Mouse (Mus musculus): ENCODE measurements around the gene Vav3. TPM values are rescaled to one million over a fixed set of nuclear protein-coding genes. Genes with fewer than 3 reads are reported as not detected.

Vav3 gene
- polyA plus RNA-seq, 1 experiment from 2014 or later: 4.4 TPM

GRCm38 (mm10) chr3:109371576-109371975 lies 31.1 kb downstream of the Vav3 start:
- Histone ChIP-seq H3K4me1 (ENCODE audit: insufficient read depth) (no peaks in the 10 kb centered on the region; the same call in 1 of the 2 replicates), H3K4me2 (ENCODE audit: low read depth, low read length) (no peak overlapping the region), H3K27ac (ENCODE audit: low read depth) (no peak overlapping the region), H3K9ac (replicated peaks) (no peak overlapping the region), H3K36me3 (replicated peaks; ENCODE audit: insufficient read depth, low read length) (no peaks in the 10 kb centered on the region), H3K4me3 (ENCODE audit: low read depth, low read length) (no peak overlapping the region), H3K9me3 (ENCODE audit: low read length) (no peaks in the 10 kb centered on the region), H3K27me3 (ENCODE audit: insufficient read depth, low read length) (no peaks in the 10 kb centered on the region)
- no peak for ATAC-seq
- WGBS (ENCODE audit: insufficient replicate concordance): no CpG with 5 or more reads among the region's 1 CpGs
- no peak for DNase-seq
- TF ChIP-seq CTCF (IDR thresholded peaks at IDR 0.05; ENCODE audit: low read depth) (no peak), EP300 (IDR thresholded peaks at IDR 0.05; ENCODE audit: low read depth) (no peak)

DNA sequence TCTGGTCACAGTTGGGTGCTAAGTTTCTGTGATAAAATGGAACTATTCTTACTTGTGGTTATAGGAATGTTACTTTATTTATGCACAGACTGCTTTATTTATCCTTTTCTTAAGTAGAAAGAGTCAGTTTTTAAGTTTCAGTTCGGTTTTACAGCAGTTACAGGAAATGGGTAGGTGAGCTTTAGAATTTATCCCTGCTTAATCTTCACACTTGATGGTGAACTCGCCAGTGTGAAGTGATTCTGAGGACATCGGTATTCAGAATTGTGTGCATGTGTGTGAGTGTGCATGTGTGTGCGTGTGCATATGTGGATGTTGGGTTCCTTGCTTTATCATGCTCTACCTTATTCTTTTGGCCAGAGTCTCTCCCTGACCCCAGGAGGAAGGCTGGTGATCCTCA lies 32.2 kb downstream of the Vav3 start:
- H3K9me3 ChIP-seq (ENCODE audit: low read length): no peaks in the 10 kb centered on the region
- no peak overlapping the region for H3K4me2 ChIP-seq (ENCODE audit: low read depth, low read length)
- TF ChIP-seq CTCF (IDR thresholded peaks at IDR 0.05; ENCODE audit: low read depth) (no peak), EP300 (IDR thresholded peaks at IDR 0.05; ENCODE audit: low read depth) (no peak)
- WGBS (ENCODE audit: insufficient replicate concordance): 63% methylated on average over 4 of the region's 4 CpGs
- no peaks in the 10 kb centered on the region for H3K4me1 ChIP-seq (ENCODE audit: insufficient read depth)
- no peaks in the 10 kb centered on the region for H3K27me3 ChIP-seq (ENCODE audit: insufficient read depth, low read length)
- no peak overlapping the region for H3K4me3 ChIP-seq (ENCODE audit: low read depth, low read length)
- H3K36me3 ChIP-seq (replicated peaks; ENCODE audit: insufficient read depth, low read length): no peaks in the 10 kb centered on the region
- ATAC-seq (no peak), DNase-seq (no peak)
- H3K27ac ChIP-seq (ENCODE audit: low read depth): no peak overlapping the region
- H3K9ac ChIP-seq (replicated peaks): no peak overlapping the region

DNA sequence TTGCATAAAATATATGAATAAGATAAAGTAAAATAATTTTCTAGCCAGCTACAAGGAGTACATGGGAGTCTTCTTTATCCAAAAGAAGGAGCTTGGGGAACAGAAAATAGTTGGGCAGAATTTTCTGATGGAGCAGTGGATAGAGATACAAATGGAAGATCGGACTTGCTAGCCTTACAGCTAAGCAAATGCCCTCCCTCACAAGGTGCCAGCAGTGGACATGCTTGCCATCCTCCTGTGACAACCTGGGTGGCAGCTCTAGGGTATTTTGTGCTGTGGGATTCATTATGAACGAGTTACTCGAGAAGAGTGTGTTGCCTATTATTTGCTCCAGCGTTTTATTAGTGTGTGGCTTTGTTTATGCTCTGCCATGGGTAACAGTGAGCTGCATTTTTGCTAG lies 37.8 kb downstream of the Vav3 start:
- TF ChIP-seq CTCF (IDR thresholded peaks at IDR 0.05; ENCODE audit: low read depth) (no peak), EP300 (IDR thresholded peaks at IDR 0.05; ENCODE audit: low read depth) (no peak)
- Histone ChIP-seq H3K4me1 (ENCODE audit: insufficient read depth) (0 out of 2 replicates have a peak, but pooled peaks cover 3% of the 10 kb centered on the region), H3K36me3 (replicated peaks; ENCODE audit: insufficient read depth, low read length) (no peaks in the 10 kb centered on the region), H3K4me2 (ENCODE audit: low read depth, low read length) (peak overlapping the region; percentile 31), H3K4me3 (ENCODE audit: low read depth, low read length) (no peak overlapping the region), H3K9ac (replicated peaks) (no peak overlapping the region), H3K27me3 (ENCODE audit: insufficient read depth, low read length) (no peaks in the 10 kb centered on the region), H3K27ac (ENCODE audit: low read depth) (peak overlapping the region; percentile 60; the same call in 1 of the 2 replicates), H3K9me3 (ENCODE audit: low read length) (no peaks in the 10 kb centered on the region)
- WGBS (ENCODE audit: insufficient replicate concordance): 60% methylated on average over 4 of the region's 4 CpGs
- peak; percentile 17; the same call in 1 of the 2 replicates for ATAC-seq
- no peak for DNase-seq

- H3K9ac ChIP-seq (replicated peaks): no peak overlapping the region
These were observed 38.2 kb downstream of the Vav3 start for GRCm38 (mm10) chr3:109378684-109379083.

GRCm38 (mm10) chr3:109388730-109389129 lies 48.3 kb downstream of the Vav3 start:
- TF ChIP-seq CTCF (IDR thresholded peaks at IDR 0.05; ENCODE audit: low read depth) (no peak), EP300 (IDR thresholded peaks at IDR 0.05; ENCODE audit: low read depth) (no peak)
- H3K27me3 ChIP-seq (ENCODE audit: insufficient read depth, low read length): no peaks in the 10 kb centered on the region
- no peak overlapping the region for H3K27ac ChIP-seq (ENCODE audit: low read depth)
- DNase-seq (no peak), ATAC-seq (no peak)
- no peaks in the 10 kb centered on the region for H3K4me1 ChIP-seq (ENCODE audit: insufficient read depth)
- H3K36me3 ChIP-seq (replicated peaks; ENCODE audit: insufficient read depth, low read length): no peaks in the 10 kb centered on the region
- no peak overlapping the region for H3K9ac ChIP-seq (replicated peaks)
- WGBS (ENCODE audit: insufficient replicate concordance): 82% methylated on average over 10 of the region's 10 CpGs
- no peaks in the 10 kb centered on the region for H3K9me3 ChIP-seq (ENCODE audit: low read length)
- H3K4me2 ChIP-seq (ENCODE audit: low read depth, low read length): no peak overlapping the region
- H3K4me3 ChIP-seq (ENCODE audit: low read depth, low read length): no peak overlapping the region

More at GRCm38 (mm10) chr3:109378684-109379083, 38.2 kb downstream of the Vav3 start:
- 46% methylated on average over 6 of the region's 6 CpGs for WGBS (ENCODE audit: insufficient replicate concordance)
- Histone ChIP-seq H3K27me3 (ENCODE audit: insufficient read depth, low read length) (no peaks in the 10 kb centered on the region), H3K36me3 (replicated peaks; ENCODE audit: insufficient read depth, low read length) (no peaks in the 10 kb centered on the region), H3K4me2 (ENCODE audit: low read depth, low read length) (peak overlapping the region; percentile 31), H3K27ac (ENCODE audit: low read depth) (peak overlapping the region; percentile 60; the same call in 1 of the 2 replicates), H3K4me1 (ENCODE audit: insufficient read depth) (0 out of 2 replicates have a peak, but pooled peaks cover 3% of the 10 kb centered on the region), H3K9me3 (ENCODE audit: low read length) (no peaks in the 10 kb centered on the region), H3K4me3 (ENCODE audit: low read depth, low read length) (no peak overlapping the region)
- TF ChIP-seq EP300 (IDR thresholded peaks at IDR 0.05; ENCODE audit: low read depth) (peak; percentile 46; the same call in 1 of the 2 replicates), CTCF (IDR thresholded peaks at IDR 0.05; ENCODE audit: low read depth) (no peak)
- ATAC-seq: peak; percentile 95
- DNase-seq: no peak

- no peak overlapping the region for H3K4me2 ChIP-seq (ENCODE audit: low read depth, low read length)
- 0 out of 2 replicates have a peak, but pooled peaks cover 2% of the 10 kb centered on the region for H3K4me1 ChIP-seq (ENCODE audit: insufficient read depth)
- no peak for TF ChIP-seq CTCF (IDR thresholded peaks at IDR 0.05; ENCODE audit: low read depth)
- no peak for TF ChIP-seq EP300 (IDR thresholded peaks at IDR 0.05; ENCODE audit: low read depth)
- 67% methylated on average over 5 of the region's 5 CpGs for WGBS (ENCODE audit: insufficient replicate concordance)
- no peaks in the 10 kb centered on the region for H3K9me3 ChIP-seq (ENCODE audit: low read length)
- H3K36me3 ChIP-seq (replicated peaks; ENCODE audit: insufficient read depth, low read length): no peaks in the 10 kb centered on the region
- H3K27ac ChIP-seq (ENCODE audit: low read depth): no peak overlapping the region
- no peak overlapping the region for H3K9ac ChIP-seq (replicated peaks)
- H3K27me3 ChIP-seq (ENCODE audit: insufficient read depth, low read length): no peaks in the 10 kb centered on the region
- DNase-seq (no peak), ATAC-seq (no peak)
- no peak overlapping the region for H3K4me3 ChIP-seq (ENCODE audit: low read depth, low read length)
These were observed 61.1 kb downstream of the Vav3 start for GRCm38 (mm10) chr3:109401527-109401926.
